Mouse (Mus musculus) forebrain, embryonic 15.5 days (tissue): ENCODE results near the gene Hist1h1a. TPM values are rescaled to one million over a fixed set of nuclear protein-coding genes. Genes with fewer than 3 reads are reported as not detected.
"Not testable (repeated sequence)": the region's sequence is repeated elsewhere in the genome, so short reads cannot be mapped to it uniquely, and the experiment has no call there.

Source experiments
- ATAC-seq: fragments of 200-750 bp; cut with Nextera tagmentation; replicated peaks from 2 replicates; pipeline ENCODE4 v1.8.0; 2017; ENCODE audit warnings: mild to moderate bottlenecking, moderate TSS enrichment, moderate library complexity
- H3K27ac ChIP-seq: fragments of 300-500 bp; sonication (generic); replicated peaks from 2 replicates; pipeline ENCODE4 v1.5.1; 2015; ENCODE audit warnings: mild to moderate bottlenecking, inconsistent platforms
- H3K27me3 ChIP-seq: fragments of 300-500 bp; sonication (generic); 2 replicates; pipeline ENCODE4 v1.6.1; 2015; ENCODE audit warnings: inconsistent platforms
- H3K36me3 ChIP-seq: fragments of 300-500 bp; sonication (generic); 2 replicates; pipeline ENCODE4 v1.6.1; 2015; ENCODE audit warnings: mild to moderate bottlenecking, inconsistent platforms
- H3K4me1 ChIP-seq: fragments of 300-500 bp; sonication (generic); 2 replicates; pipeline ENCODE4 v1.6.1; 2015; ENCODE audit warnings: inconsistent platforms
- H3K4me2 ChIP-seq: fragments of 300-500 bp; sonication (generic); replicated peaks from 2 replicates; pipeline ENCODE4 v1.6.1; 2015; ENCODE audit warnings: mild to moderate bottlenecking, inconsistent platforms
- H3K4me3 ChIP-seq: fragments of 300-500 bp; sonication (generic); 2 replicates; pipeline ENCODE4 v1.5.1; 2015; ENCODE audit warnings: mild to moderate bottlenecking, inconsistent platforms
- H3K9ac ChIP-seq: fragments of 300-500 bp; sonication (generic); replicated peaks from 2 replicates; pipeline ENCODE4 v1.6.1; 2015; ENCODE audit warnings: mild to moderate bottlenecking, inconsistent platforms
- H3K9me3 ChIP-seq: fragments of 300-500 bp; sonication (generic); 2 replicates; pipeline ENCODE4 v1.6.1; 2016; ENCODE audit warnings: inconsistent platforms
- WGBS: fragments of 180-500 bp; shearing (Covaris S2); methylation state at CpG from one replicate; pipeline ENCODE4 v1.1.7; 2015; ENCODE audit warnings: mixed read lengths; 5-methylcytosine and 5-hydroxymethylcytosine counted together
- polyA plus RNA-seq: library from polyadenylated mRNA; unstranded; fragments of >200 nt; fragmentation: Nextera tagmentation; extraction: Ambion mirVana; gene quantifications from 2 replicates; pipeline ENCODE4 v1.2.1, GENCODE M21; 2015

Gene Hist1h1a
- polyA plus RNA-seq, 1 experiment from 2014 or later, result 1.5 TPM

GRCm38 (mm10) chr13:23745381-23746161, 17.9 kb upstream of the Hist1h1a start, which contains the start of gene Hist1h3c:
TSS of gene Hist1h3c (minus strand) at chr13:23745602.
- peak within 1 kb of the TSS; percentile 99 for H3K27ac ChIP-seq
- peak within 1 kb of the TSS; percentile 80 for H3K4me2 ChIP-seq
- WGBS, result 1% methylated on average over 28 of the region's 28 CpGs
- H3K36me3 ChIP-seq, result no peaks in the 10 kb centered on the region
- peak; percentile 76 for ATAC-seq
- peak within 1 kb of the TSS; percentile 51 for H3K4me3 ChIP-seq
- peak within 1 kb of the TSS; percentile 60 for H3K9ac ChIP-seq
- no peaks in the 10 kb centered on the region for H3K9me3 ChIP-seq
- no peaks in the 10 kb centered on the region for H3K27me3 ChIP-seq
- H3K4me1 ChIP-seq, result peaks cover 33% of the 10 kb centered on the region

GRCm38 (mm10) chr13:23746201-23747080, 17.0 kb upstream of the Hist1h1a start, which contains the start of gene Hist1h2bb:
TSS of gene Hist1h2bb (plus strand) at chr13:23746734.
- H3K9me3 ChIP-seq, H3K27me3 ChIP-seq, H3K36me3 ChIP-seq: not testable (repeated sequence)
- Histone ChIP-seq H3K4me1 (peaks cover 30% of the 10 kb centered on the region), H3K9ac (peak within 1 kb of the TSS; percentile 60), H3K4me2 (peak within 1 kb of the TSS; percentile 80), H3K27ac (peak within 1 kb of the TSS; percentile 99), H3K4me3 (peak within 1 kb of the TSS; percentile 51)
- WGBS, result under 1% methylated on average over 42 of the region's 58 CpGs
- peak; percentile 95 for ATAC-seq

- peak; percentile 13 for ATAC-seq
- Histone ChIP-seq H3K27me3 (no peaks in the 10 kb centered on the region), H3K36me3 (no peaks in the 10 kb centered on the region), H3K9me3 (no peaks in the 10 kb centered on the region), H3K9ac (peak overlapping the region; percentile 47), H3K4me2 (peak overlapping the region; percentile 80), H3K4me3 (peak overlapping the region; percentile 51), H3K4me1 (peaks cover 34% of the 10 kb centered on the region), H3K27ac (peak overlapping the region; percentile 99)
- 1% methylated on average over 13 of the region's 13 CpGs for WGBS
These were observed 16.2 kb upstream of the Hist1h1a start for GRCm38 (mm10) chr13:23747081-23747891.

DNA sequence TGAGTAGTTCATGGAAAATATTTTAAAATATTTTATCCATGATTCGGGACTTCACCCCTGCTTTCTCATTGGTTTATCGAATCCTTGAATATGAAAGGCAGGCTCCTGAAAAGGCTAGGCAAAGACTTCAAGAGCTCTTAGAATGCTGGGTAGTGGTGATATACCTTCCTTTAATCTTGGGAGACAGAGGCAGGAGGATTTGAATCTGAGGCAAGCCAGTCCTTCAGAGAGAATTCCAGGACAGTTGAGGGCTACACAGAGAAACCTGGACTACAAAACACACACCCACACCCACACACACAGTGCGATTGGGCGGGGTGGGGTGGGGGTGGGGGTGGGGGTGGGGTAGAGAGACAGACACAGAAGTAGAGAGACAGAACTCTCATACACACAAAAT, 15.6 kb upstream of the Hist1h1a start:
- Histone ChIP-seq H3K9me3 (no peaks in the 10 kb centered on the region), H3K27ac (peak overlapping the region; percentile 99), H3K4me2 (peak overlapping the region; percentile 80; the same call in 1 of the 2 replicates), H3K9ac (no peak overlapping the region), H3K27me3 (no peaks in the 10 kb centered on the region), H3K4me3 (no peak overlapping the region), H3K4me1 (peaks cover 38% of the 10 kb centered on the region), H3K36me3 (no peaks in the 10 kb centered on the region)
- WGBS, result 5% methylated on average over 4 of the region's 4 CpGs
- ATAC-seq, result no peak

- Histone ChIP-seq H3K27ac (peak overlapping the region; percentile 82), H3K9ac (no peak overlapping the region), H3K4me2 (no peak overlapping the region), H3K4me3 (no peak overlapping the region), H3K36me3 (no peaks in the 10 kb centered on the region), H3K9me3 (no peaks in the 10 kb centered on the region), H3K27me3 (no peaks in the 10 kb centered on the region), H3K4me1 (peaks cover 35% of the 10 kb centered on the region)
- ATAC-seq, result no peak
- 91% methylated on average over 5 of the region's 5 CpGs for WGBS
These were observed 13.8 kb upstream of the Hist1h1a start for GRCm38 (mm10) chr13:23749563-23750121.

- peak within 1 kb of the TSS; percentile 51 for H3K4me3 ChIP-seq
These were observed 12.5 kb upstream of the Hist1h1a start, which contains the start of gene Hist1h2ab for GRCm38 (mm10) chr13:23750839-23751477. TSS of gene Hist1h2ab (plus strand) at chr13:23751126.

GRCm38 (mm10) chr13:23751478-23751956, 11.9 kb upstream of the Hist1h1a start:
- H3K4me3 ChIP-seq, result peak overlapping the region; percentile 51
- H3K27ac ChIP-seq, result peak overlapping the region; percentile 97
- H3K9me3 ChIP-seq, result no peaks in the 10 kb centered on the region
- H3K36me3 ChIP-seq, result no peaks in the 10 kb centered on the region
- H3K9ac ChIP-seq, result peak overlapping the region; percentile 52
- no peaks in the 10 kb centered on the region for H3K27me3 ChIP-seq
- no peak for ATAC-seq
- H3K4me2 ChIP-seq, result peak overlapping the region; percentile 77
- WGBS, result under 1% methylated on average over 11 of the region's 11 CpGs
- peaks cover 33% of the 10 kb centered on the region for H3K4me1 ChIP-seq

More at GRCm38 (mm10) chr13:23750839-23751477, 12.5 kb upstream of the Hist1h1a start, which contains the start of gene Hist1h2ab:
- peaks cover 33% of the 10 kb centered on the region for H3K4me1 ChIP-seq
- not testable (repeated sequence) for H3K36me3 ChIP-seq, H3K27me3 ChIP-seq, H3K9me3 ChIP-seq
- peak within 1 kb of the TSS; percentile 52 for H3K9ac ChIP-seq
- ATAC-seq, result peak; percentile 62
- peak within 1 kb of the TSS; percentile 77 for H3K4me2 ChIP-seq
- peak within 1 kb of the TSS; percentile 97 for H3K27ac ChIP-seq
- WGBS, result under 1% methylated on average over 34 of the region's 47 CpGs

- H3K36me3 ChIP-seq, result not testable (repeated sequence)
- WGBS, result under 1% methylated on average over 21 of the region's 47 CpGs
- H3K4me3 ChIP-seq, result peak within 1 kb of the TSS; percentile 51
These were observed 11.3 kb upstream of the Hist1h1a start, which contains the start of gene Hist1h3b for GRCm38 (mm10) chr13:23752067-23752741. TSS of gene Hist1h3b (plus strand) at chr13:23752267.

DNA sequence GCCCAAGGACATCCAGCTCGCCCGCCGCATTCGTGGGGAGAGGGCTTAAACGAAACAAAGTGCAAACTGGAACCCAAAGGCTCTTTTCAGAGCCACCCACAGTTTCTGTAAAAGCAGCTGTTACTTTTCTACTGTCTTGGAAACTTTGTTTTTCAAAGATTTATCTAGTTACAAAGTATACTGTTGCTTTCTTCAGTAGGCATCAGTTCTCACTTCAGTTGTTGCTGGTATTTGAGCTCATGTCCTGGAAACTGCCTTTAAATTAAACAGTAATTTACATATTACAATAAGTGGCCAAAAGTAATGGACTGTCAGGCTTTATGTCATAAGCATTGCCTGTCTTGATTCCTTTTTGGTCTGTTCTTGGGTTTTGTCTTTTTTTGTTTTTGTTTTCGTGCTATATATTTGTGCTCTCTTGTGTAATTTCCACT, 10.7 kb upstream of the Hist1h1a start:
- WGBS, result 3% methylated on average over 6 of the region's 6 CpGs

More at GRCm38 (mm10) chr13:23752067-23752741, 11.3 kb upstream of the Hist1h1a start, which contains the start of gene Hist1h3b:
- H3K27me3 ChIP-seq, H3K9me3 ChIP-seq: not testable (repeated sequence)
- peak within 1 kb of the TSS; percentile 97 for H3K27ac ChIP-seq
- ATAC-seq, result peak; percentile 85
- peak within 1 kb of the TSS; percentile 52 for H3K9ac ChIP-seq
- peaks cover 31% of the 10 kb centered on the region for H3K4me1 ChIP-seq
- H3K4me2 ChIP-seq, result peak within 1 kb of the TSS; percentile 77

More for the DNA sequence above, 10.7 kb upstream of the Hist1h1a start:
- peak overlapping the region; percentile 59 for H3K27ac ChIP-seq
- H3K27me3 ChIP-seq, result no peaks in the 10 kb centered on the region
- H3K9me3 ChIP-seq, result no peaks in the 10 kb centered on the region
- H3K36me3 ChIP-seq, result no peaks in the 10 kb centered on the region
- no peak for ATAC-seq
- peak overlapping the region; percentile 32 for H3K4me3 ChIP-seq
- peaks cover 30% of the 10 kb centered on the region for H3K4me1 ChIP-seq
- H3K4me2 ChIP-seq, result peak overlapping the region; percentile 34
- peak overlapping the region; percentile 40 for H3K9ac ChIP-seq
